Mouse (Mus musculus) forebrain, embryonic 16.5 days (tissue): ENCODE results near the gene Prkca. TPM values are rescaled to one million over a fixed set of nuclear protein-coding genes. Genes with fewer than 3 reads are reported as not detected.

Experiments used
- ATAC-seq: fragments of 200-750 bp; cut with Nextera tagmentation; 2 replicates; pipeline ENCODE4 v1.8.0; 2017; ENCODE audit warnings: mild to moderate bottlenecking, moderate library complexity
- H3K27ac ChIP-seq: fragments of 300-500 bp; sonication (generic); 2 replicates; pipeline ENCODE4 v1.5.1; 2014; ENCODE audit warnings: low read length, control low read depth
- H3K27me3 ChIP-seq: fragments of 300-500 bp; sonication (generic); replicated peaks from 2 replicates; pipeline ENCODE4 v1.6.1; 2014; ENCODE audit warnings: low read length; ENCODE audit not compliant: control insufficient read depth, insufficient read depth
- H3K36me3 ChIP-seq: fragments of 300-500 bp; sonication (generic); 2 replicates; pipeline ENCODE4 v1.6.1; 2014; ENCODE audit not compliant: control insufficient read depth, insufficient read depth
- H3K4me1 ChIP-seq: fragments of 300-500 bp; sonication (generic); replicated peaks from 2 replicates; pipeline ENCODE4 v1.6.1; 2014; ENCODE audit warnings: low read length; ENCODE audit not compliant: control insufficient read depth, insufficient read depth
- H3K4me2 ChIP-seq: fragments of 300-500 bp; sonication (generic); 2 replicates; pipeline ENCODE4 v1.6.1; 2014; ENCODE audit warnings: mild to moderate bottlenecking, low read length, control low read depth
- H3K4me3 ChIP-seq: fragments of 300-500 bp; sonication (generic); replicated peaks from 2 replicates; pipeline ENCODE4 v1.5.1; 2014; ENCODE audit warnings: mild to moderate bottlenecking, low read length, control low read depth
- H3K9ac ChIP-seq: fragments of 300-500 bp; sonication (generic); replicated peaks from 2 replicates; pipeline ENCODE4 v1.6.1; 2014; ENCODE audit warnings: low read depth, low read length, control low read depth
- H3K9me3 ChIP-seq: fragments of 300-500 bp; sonication (generic); 2 replicates; pipeline ENCODE4 v1.6.1; 2016; ENCODE audit warnings: low read length; ENCODE audit not compliant: control insufficient read depth
- WGBS: fragments of 180-500 bp; shearing (Covaris S2); extraction: QIAGEN DNeasy Blood & Tissue Kit; methylation state at CpG from one replicate; pipeline ENCODE4 v1.1.7; 2014; 5-methylcytosine and 5-hydroxymethylcytosine counted together
- polyA plus RNA-seq: library from polyadenylated mRNA; unstranded; fragments of >200 nt; fragmentation: Nextera tagmentation; extraction: Ambion mirVana; gene quantifications from 2 replicates; pipeline ENCODE4 v1.2.1, GENCODE M21; 2015

Gene Prkca
- polyA plus RNA-seq, 1 experiment from 2014 or later, result 7.5 TPM

DNA sequence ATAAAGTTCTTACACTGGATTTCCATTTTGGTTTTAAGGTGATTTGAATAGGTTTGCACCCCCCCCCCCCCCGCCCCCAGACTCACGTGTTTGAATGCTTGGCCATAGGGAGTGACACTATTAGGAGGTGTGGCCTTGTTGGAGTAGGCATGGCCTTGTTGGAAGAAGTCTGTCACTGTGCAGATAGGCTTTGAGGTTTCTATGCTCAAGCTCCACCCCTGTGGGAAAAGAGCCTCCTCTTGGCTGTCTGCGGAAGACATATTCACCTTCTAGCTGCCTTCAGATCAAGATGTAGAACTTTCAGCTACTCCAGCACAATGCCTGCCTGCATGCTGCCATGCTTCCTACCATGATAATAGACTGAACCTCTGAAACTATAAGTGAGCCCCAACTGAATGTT is 49.9 kb downstream of the Prkca start:
- H3K9me3 ChIP-seq, result no peaks in the 10 kb centered on the region
- no peak overlapping the region for H3K27ac ChIP-seq
- H3K36me3 ChIP-seq, result no peaks in the 10 kb centered on the region
- H3K4me2 ChIP-seq, result no peak overlapping the region
- no peaks in the 10 kb centered on the region for H3K27me3 ChIP-seq
- H3K4me1 ChIP-seq, result peaks cover 9% of the 10 kb centered on the region; the same call in 1 of the 2 replicates
- H3K9ac ChIP-seq, result no peak overlapping the region
- no peak for ATAC-seq
- 67% methylated on average over 3 of the region's 3 CpGs for WGBS
- H3K4me3 ChIP-seq, result no peak overlapping the region

DNA sequence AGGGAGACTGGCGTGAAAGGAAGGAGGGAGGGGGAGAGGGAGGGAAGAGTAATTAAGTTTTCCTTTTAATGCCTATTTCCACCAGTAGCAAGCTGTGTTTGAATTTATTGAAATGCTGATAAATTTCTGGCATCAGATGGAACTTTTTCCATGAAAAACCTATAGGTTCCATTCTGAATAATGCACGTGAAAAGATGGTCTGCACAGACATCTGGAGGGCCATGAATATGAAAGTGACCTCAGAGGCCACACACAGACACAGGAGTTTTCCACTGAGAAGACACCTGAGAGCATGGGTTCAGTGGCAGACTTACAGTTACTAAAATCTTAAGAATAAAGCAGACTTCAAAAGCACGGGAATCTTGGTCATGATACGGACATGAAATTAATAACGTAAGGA is 54.5 kb downstream of the Prkca start:
- Histone ChIP-seq H3K4me1 (peaks cover 6% of the 10 kb centered on the region; the same call in 1 of the 2 replicates), H3K27me3 (no peaks in the 10 kb centered on the region), H3K27ac (no peak overlapping the region), H3K9me3 (no peaks in the 10 kb centered on the region), H3K4me3 (no peak overlapping the region), H3K9ac (no peak overlapping the region), H3K4me2 (no peak overlapping the region), H3K36me3 (no peaks in the 10 kb centered on the region)
- no peak for ATAC-seq
- WGBS, result 83% methylated on average over 5 of the region's 5 CpGs

DNA sequence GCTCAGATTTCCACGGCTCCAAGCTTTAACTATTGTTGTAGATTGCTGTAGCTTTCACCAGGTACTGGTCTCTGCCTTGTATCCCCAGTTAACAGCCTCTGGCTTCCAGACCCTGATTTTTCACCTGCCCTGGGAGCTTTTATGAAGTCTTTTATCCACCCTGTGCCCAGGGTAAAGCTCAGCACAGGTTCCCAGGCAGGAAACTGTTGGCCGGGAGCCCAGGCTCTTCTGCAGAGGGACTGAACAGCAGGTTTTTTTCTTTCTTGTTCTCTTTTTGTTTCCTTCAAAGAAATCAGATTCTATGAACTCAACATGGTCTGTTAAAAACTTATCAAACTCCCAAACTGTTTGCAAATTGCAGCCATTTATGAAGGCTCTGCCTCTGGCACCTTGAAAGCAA is 56.4 kb downstream of the Prkca start:
- Histone ChIP-seq H3K4me3 (no peak overlapping the region), H3K4me1 (peaks cover 6% of the 10 kb centered on the region; the same call in 1 of the 2 replicates), H3K4me2 (no peak overlapping the region), H3K27me3 (no peaks in the 10 kb centered on the region), H3K36me3 (no peaks in the 10 kb centered on the region), H3K9me3 (no peaks in the 10 kb centered on the region), H3K27ac (no peak overlapping the region), H3K9ac (no peak overlapping the region)
- no peak for ATAC-seq
- WGBS, result 15% methylated on average over 2 of the region's 2 CpGs

DNA sequence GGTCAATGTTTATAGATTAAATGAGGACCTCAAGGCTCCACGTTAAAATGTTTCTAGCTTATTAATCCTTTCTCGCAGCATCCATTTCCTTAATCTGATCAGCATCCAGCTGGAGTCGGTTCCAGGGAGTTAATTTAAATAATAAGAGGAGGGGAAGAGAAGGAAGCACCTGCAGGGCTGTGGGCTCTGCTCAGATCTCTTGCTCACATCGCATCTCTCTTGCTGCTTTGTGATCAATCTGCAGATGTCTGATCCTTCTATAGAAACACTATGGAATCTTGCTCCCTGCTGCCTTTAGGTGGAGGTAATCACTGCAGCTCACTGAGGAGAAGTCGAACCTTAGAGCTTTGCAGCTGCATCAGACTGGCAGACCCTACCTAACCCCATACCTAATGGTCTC is 58.7 kb downstream of the Prkca start:
- 0 out of 2 replicates have a peak, but pooled peaks have one; percentile 12 for ATAC-seq
- no peak overlapping the region for H3K27ac ChIP-seq
- 24% methylated on average over 5 of the region's 5 CpGs for WGBS

DNA sequence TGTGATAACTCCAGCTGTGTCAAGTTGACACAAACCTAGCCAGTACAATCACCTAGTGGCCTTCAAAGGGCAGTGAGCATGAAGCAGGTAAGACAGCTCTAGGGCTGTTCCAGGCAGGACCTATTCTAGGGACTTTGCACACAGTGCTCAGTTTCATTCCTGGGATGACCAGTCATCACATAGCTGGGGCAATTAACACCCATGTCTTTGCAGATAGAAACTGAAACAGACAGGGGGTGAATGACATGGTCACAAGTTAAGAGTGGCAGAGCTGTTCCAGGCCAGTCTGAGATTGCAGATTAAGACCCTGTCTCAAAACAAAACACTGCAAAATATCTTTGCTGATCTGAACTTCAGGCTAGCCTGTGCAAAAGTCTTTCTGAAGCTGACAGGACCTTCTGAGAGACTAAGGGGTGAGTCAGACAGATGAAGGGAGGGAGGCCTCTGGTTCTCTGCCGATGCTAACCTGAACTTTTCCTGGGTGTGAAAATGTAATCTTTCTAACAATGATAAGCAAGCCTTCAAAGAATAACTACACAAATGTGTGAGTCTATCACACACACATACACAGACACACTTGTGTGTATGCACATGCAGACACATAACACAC is 60.8 kb downstream of the Prkca start:
- ATAC-seq, result no peak
- Histone ChIP-seq H3K4me1 (peaks cover 6% of the 10 kb centered on the region), H3K4me3 (no peak overlapping the region), H3K27ac (no peak overlapping the region), H3K9ac (no peak overlapping the region), H3K4me2 (no peak overlapping the region), H3K27me3 (no peaks in the 10 kb centered on the region), H3K9me3 (no peaks in the 10 kb centered on the region), H3K36me3 (no peaks in the 10 kb centered on the region)
- 79% methylated on average over 1 of the region's 1 CpGs for WGBS

More for the DNA sequence above, 58.7 kb downstream of the Prkca start:
- Histone ChIP-seq H3K9ac (no peak overlapping the region), H3K9me3 (no peaks in the 10 kb centered on the region), H3K4me2 (no peak overlapping the region), H3K4me3 (no peak overlapping the region), H3K4me1 (peaks cover 6% of the 10 kb centered on the region), H3K27me3 (no peaks in the 10 kb centered on the region), H3K36me3 (no peaks in the 10 kb centered on the region)

DNA sequence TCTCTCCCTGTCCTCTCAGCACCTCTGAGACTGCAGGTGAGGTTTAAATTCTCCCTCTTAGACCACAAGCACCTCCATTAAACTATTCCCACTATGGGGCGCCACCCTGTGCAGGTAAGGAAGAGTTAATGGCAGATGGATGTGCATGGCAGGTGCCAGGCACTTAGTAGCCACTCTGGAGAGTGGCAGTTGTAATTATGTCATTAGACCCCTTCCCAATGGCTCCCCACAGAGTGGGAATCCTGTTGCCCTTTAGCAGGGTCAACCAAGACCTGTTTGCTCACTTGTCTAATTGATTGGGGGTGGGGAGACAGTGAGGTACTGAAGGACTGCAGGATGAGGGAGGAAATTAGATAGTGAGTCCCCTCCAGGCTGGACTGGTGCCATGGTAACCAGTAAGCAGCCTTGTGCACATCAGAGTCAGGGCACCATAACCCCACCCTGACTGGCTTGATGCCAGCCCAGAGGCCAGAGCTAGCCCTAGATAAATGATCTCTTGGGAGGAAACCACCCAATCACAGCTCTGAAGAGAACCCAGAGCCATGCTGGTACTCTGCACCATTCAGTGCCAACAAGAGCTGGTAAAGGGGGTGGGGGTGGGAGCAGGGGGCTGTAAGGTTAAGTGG is 63.9 kb downstream of the Prkca start:
- H3K4me3 ChIP-seq, result no peak overlapping the region
- peaks cover 2% of the 10 kb centered on the region; the same call in 1 of the 2 replicates for H3K4me1 ChIP-seq
- H3K27me3 ChIP-seq, result no peaks in the 10 kb centered on the region
- H3K9me3 ChIP-seq, result no peaks in the 10 kb centered on the region
- no peak overlapping the region for H3K4me2 ChIP-seq
- 77% methylated on average over 1 of the region's 1 CpGs for WGBS
- 0 out of 2 replicates have a peak, but pooled peaks have one; percentile 45 for ATAC-seq
- no peak overlapping the region for H3K27ac ChIP-seq
- no peaks in the 10 kb centered on the region for H3K36me3 ChIP-seq
- H3K9ac ChIP-seq, result no peak overlapping the region

DNA sequence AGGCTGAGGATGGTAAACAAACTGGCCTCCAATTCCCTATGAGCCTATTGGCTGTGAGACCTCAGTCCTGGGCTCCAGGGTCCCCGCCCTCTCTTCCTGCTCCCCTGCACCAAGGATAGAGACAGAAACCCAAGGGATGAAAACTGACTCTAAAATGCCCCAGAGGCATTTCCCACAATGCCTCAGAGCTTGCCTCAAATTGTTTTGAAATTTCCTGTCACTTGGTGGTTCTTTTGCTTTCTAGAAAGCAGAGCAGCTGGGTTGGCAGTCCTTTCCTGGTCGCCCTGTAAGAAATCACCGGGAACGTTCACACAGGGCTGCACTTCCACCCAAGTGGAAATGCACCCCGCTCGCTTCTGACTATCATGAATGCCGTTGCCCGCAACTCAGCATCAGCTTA is 66.6 kb downstream of the Prkca start:
- Histone ChIP-seq H3K27ac (no peak overlapping the region), H3K4me1 (peaks cover 14% of the 10 kb centered on the region), H3K4me3 (no peak overlapping the region), H3K27me3 (no peaks in the 10 kb centered on the region), H3K9ac (no peak overlapping the region), H3K9me3 (no peaks in the 10 kb centered on the region), H3K36me3 (no peaks in the 10 kb centered on the region), H3K4me2 (no peak overlapping the region)
- WGBS, result 76% methylated on average over 8 of the region's 8 CpGs
- ATAC-seq, result no peak

DNA sequence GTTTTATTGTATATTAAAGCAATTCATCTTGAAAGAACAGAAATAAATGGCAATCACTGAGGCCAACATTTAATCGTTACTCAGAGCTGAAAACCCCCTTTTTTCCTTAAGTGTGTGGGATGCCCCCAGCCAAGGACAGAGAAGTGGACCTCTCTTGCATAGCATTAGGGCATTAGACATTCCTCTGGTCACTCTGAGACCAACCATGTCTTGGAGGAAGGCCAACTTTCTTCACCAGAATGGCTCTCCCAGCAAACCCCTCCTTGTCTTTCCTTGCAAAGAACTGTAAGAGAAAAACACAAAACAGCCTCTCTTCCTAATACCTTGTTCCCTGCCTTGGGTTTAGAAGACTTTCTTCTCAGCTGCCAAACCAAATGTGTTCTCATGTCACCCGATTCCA is 67.6 kb downstream of the Prkca start:
- no peak for ATAC-seq
- no peak overlapping the region for H3K27ac ChIP-seq
- no peaks in the 10 kb centered on the region for H3K36me3 ChIP-seq
- no peaks in the 10 kb centered on the region for H3K27me3 ChIP-seq
- 49% methylated on average over 2 of the region's 2 CpGs for WGBS
- H3K9me3 ChIP-seq, result no peaks in the 10 kb centered on the region
- H3K4me2 ChIP-seq, result no peak overlapping the region
- peaks cover 14% of the 10 kb centered on the region for H3K4me1 ChIP-seq
- H3K9ac ChIP-seq, result no peak overlapping the region
- H3K4me3 ChIP-seq, result no peak overlapping the region

DNA sequence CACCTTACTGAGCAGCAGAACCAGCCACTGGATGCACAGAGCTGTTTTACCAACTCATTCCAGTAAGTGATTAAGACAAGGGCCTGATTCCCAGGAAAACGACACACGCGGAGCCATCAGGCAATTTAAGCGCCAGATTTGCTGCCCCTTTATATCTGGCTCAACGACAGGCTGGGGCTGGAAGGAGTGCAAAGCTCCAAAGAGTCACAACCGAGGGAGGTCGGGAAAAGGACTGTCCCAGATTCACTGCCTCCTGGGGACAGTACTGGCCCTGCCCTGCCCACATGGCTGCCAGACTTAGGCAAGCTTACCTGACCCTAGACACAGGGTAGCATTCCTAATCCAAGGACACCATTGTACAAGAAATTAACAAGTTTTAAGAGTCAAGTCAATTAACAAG is 69.7 kb downstream of the Prkca start:
- no peak overlapping the region for H3K4me2 ChIP-seq
- peaks cover 26% of the 10 kb centered on the region for H3K4me1 ChIP-seq
- no peak overlapping the region for H3K27ac ChIP-seq
- no peaks in the 10 kb centered on the region for H3K36me3 ChIP-seq
- no peak overlapping the region for H3K9ac ChIP-seq
- H3K9me3 ChIP-seq, result no peaks in the 10 kb centered on the region
- H3K4me3 ChIP-seq, result no peak overlapping the region
- WGBS, result 41% methylated on average over 7 of the region's 7 CpGs
- no peak for ATAC-seq
- H3K27me3 ChIP-seq, result no peaks in the 10 kb centered on the region
